Mouse (Mus musculus) G1E (cell line): Measurements from ENCODE around the gene Tmem106a.

Experiments used
- CTCF ChIP-seq: IDR thresholded peaks from 2 replicates; pipeline ENCODE4 v1.5.1; 2012; ENCODE audit warnings: low read depth, low read length, inconsistent platforms, mixed read lengths
- GATA1 ChIP-seq: IDR thresholded peaks from 2 replicates; pipeline ENCODE4 v1.6.1; 2012; ENCODE audit warnings: borderline replicate concordance, low read length, inconsistent platforms, mixed read lengths
- GATA2 ChIP-seq: IDR thresholded peaks from 2 replicates; pipeline ENCODE4 v1.6.1; 2012; ENCODE audit warnings: low read depth, low read length, inconsistent platforms, borderline replicate concordance
- TAL1 ChIP-seq: conservative IDR thresholded peaks from 2 replicates; pipeline ENCODE4 v1.6.1; 2012; ENCODE audit warnings: low read depth, low read length, inconsistent platforms, mixed read lengths

DNA sequence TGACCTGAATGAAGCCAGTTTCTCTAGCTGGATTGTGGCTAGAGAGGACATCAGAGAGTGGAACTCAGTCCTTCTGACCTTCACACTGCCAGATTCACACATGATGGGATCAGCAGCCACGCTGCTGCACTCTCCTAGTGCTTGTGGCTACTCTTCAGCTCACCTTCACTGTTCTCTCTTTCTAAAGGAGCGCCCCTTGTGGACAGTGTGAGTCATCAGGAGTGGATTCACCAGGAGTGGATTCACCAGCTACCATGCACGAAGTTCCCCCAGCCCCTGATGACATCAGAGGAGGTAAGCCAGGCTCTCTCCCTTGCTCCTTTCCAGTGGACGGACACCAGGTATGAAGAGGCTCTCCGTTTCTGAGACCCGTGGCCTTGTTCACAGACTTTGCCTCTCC, 5.9 kb upstream of the Tmem106a start:
- TF ChIP-seq CTCF, result no peak
- TF ChIP-seq GATA1, result no peak
- TF ChIP-seq TAL1, result no peak
- TF ChIP-seq GATA2, result no peak
